Mouse (Mus musculus): ENCODE measurements at regions not wholly inside any gene's neighbourhood (a gene's known extent, or its start where the extent isn't known, plus 50 kb on each side); places are given as distances from the start of the nearest gene placed in this dataset.

DNA sequence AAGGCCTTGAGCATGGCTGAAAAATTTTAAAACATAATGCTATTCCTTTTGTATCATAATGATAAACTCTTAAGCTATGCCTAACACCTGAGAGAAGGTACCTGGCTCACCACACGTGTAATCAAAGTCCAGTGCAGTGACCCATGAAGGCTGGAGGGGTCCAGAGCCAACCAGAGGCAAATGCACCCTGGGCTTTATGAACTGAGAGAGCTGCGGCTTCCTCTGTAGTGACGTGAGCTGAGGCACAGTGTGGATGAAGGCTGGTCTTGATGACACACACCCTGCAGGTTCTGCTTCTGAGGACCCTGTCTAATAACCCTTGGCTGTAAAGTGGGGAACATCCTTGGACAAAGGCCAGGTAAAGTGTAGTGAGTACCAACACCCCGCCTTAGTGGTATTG lies 70.8 kb downstream of the Gm21962 start:
- TF ChIP-seq CTCF (IDR thresholded peaks at IDR 0.05; ENCODE audit: low read depth) (no peak), EP300 (optimal IDR thresholded peaks at IDR 0.05) (no peak)

Data from stomach, postnatal 0 days (tissue).